Mouse (Mus musculus): Measurements from ENCODE around the gene Me3.
A peak's percentile ranks its signal among the peaks of the same experiment; 100 is the strongest.

Gene Me3

DNA sequence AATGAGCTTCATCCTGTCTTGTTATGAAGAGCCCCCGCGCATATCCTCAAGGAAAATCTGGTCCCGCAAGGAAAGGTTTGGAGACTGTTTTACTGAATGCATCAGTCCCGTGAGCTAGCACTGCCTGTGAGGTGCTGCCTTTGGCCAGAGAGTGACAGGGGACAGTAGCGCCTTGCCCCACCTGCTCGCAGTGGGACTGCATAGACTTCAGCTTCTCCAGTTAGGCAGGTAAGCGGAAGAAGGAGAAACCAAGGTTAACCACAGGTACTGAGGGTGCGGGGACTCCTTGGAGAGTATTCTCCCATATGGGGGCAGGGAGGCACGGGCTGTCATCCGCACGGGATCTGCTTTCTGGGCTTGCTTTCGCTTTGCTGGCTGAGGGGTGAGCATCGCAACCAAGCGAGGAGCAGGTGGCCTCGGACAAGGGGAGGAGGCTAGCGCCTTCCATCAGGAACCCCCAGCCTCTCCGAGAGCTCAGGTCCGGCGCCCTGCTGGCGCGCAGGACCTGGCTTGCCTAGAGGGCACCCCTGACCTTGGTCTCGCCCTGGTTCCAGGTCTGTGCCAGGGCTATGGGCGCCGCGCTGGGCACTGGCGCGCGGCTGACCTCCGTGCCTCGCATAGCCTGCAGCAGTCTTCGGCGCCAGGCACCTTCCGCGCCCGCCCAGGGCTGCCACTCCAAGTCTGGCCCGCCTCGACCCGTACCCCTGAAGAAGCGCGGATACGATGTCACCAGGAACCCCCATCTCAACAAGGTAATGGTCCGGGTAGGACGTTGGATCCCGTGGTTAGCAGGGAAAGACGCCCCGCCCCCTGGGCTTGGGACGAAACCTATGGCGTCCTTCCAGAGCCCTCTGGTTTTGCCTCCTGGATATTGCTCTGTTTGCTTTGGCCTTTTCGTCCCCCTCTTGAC lies at the start of gene Me3:
Gene Me3, plus strand, starts transcription at position 51 of the 910 bp plus-strand sequence.
- peak; percentile 63 for DNase-seq (ENCODE audit: low spot score)

DNA sequence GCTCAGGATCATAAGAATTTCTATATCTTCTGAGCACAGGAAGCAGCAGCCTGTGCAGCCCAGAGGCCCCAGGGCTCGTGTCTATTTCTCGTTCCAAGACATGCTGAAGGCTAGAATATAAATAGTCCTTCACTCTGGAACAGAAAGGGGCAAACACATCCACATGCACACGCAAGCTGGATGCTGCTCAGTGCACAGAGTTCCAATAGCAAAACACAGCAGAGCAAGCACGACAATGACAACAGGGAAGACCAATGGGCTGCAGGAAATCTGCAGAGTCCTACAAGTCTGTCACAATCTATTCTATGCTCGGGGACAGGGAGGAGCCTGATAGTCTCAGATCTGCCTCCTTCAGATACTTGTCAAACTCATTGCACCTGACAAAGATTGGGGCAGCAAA lies 42.2 kb upstream of the Me3 start:
- DNase-seq (ENCODE audit: low spot score) = no peak

DNA sequence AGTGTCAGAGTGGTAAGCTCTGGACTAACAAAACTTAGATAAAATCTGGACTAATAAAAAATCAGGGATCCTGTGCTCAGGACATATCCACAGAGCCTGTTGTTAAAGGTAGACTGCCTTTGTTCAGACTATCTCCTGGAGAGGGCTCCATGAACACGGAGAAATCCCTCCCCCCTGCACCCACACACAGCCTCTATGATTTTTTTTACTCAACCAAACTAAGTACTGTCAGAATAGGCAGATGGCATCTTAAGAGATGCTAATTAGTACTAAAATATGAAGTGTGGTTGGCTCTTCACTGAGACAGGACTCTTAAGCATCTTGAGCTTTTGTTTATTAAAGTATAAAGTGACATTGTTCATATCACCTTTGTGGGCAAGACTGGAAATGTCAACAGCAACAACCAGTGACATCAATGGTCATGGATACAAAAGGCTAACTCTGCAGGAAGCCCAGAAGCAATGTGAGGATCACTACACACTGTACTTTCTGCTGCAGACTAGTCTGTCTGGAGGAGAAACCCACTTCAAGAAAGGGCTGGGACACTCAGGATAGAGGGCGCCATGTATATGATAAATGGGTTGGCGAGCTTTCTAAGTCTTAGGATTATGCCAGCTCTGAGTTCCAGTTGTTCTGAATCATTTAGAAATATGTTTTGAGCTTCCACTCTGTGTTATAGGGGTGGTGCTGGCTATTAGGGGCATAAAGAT lies 41.5 kb upstream of the Me3 start:
- DNase-seq (ENCODE audit: low spot score) = peak; percentile 4

DNA sequence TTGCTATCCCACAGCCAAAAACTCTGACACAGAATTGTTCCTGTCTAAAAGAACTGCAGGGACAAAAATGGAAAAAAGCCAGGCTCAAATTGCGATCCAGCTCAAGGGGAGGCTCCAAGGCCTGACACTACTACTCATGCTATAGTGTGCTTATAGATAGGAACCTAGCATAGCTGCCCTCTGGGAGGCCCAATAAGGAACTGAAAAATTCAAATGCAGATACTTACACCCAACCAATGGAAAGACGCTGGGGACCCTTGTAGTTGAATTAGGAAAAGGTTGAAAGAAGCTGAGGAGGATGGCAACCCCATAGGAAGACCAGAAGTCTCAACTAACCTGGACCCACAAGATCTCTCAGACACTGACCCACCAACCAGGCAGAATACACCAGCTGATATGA lies 36.4 kb upstream of the Me3 start:
- no peak for DNase-seq (ENCODE audit: low spot score)

DNA sequence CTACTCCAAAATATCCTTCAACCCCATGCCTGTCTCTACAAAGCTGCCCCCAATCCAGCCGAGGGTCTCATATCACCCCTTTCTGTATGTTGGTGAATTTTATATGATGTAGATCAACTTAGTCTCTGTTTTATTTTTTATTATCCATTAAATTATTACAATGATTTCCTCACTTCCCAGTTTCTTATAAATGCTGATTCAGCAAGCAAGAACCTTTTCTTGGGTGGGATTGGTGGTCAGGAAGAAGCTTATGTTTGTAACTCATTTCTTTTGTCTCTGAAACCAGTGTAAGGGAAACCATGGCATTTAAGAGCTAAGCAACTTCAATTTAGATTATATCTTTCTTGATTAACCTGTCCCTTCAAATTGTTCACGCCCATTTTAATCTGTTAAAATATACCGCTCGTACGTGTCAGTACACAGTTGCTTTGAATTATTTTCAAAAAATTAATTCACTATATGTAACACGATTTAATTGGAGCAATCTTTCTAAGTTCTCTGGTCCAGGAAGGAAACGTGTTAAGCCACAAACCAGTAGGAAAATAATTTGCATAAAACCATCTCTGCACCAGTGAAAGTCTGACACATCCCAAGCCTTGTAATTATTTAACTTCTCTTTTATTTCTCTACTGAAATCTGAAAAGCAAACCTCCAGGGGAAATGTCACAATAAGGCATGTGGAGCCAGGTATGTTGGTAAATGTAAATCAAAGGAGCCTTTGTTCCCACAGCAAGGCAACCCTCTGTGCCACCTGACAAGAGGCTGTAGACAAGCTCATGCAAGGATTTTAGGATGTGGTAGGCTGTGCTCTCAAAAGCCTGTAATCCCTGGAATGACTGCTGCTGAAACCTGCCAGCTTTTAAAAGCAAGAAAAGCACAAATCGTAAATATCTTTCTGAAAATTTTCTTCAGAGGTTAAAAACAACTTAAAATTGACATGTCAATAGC lies 26.3 kb upstream of the Me3 start:
- no peak for DNase-seq (ENCODE audit: low spot score)

DNA sequence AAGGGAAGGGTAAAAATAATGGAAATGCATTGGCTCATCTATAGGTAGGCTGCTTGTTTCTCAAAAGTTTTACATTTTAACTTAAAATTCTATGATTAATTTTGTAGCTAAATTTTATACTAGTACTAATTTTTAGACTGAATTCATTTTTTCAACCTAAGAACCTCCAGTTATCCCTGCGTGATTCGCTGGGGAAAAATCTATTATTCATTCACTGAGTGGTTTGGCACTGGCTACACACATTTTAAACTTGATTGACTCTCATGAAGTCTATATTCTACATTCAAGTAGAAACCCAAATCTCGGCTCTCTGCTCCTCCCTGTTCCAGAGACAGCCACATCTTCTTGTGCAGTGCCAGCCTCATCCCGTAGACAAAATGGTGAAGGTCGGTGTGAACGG lies 24.9 kb upstream of the Me3 start:
- DNase-seq (ENCODE audit: low spot score) = no peak

DNA sequence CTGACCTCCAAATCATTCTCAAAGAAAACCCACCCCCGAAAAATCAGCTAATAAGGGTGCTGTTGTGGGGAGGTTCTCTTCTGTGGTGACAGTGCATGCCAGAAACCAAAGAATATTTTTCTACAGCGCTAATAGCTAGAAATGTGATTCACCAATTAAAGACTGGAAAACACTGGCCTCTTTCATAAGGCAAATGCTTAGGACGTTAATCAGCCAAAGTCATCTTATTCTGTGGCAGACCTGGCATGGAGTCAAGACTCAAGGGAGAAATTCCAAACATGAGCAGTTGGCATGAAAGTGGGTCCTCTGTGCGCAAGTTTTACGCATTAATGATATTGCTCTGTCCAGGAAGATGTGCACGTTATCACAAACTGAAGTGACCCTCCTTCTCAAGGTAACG lies 21.0 kb upstream of the Me3 start:
- no peak for DNase-seq (ENCODE audit: low spot score)

DNA sequence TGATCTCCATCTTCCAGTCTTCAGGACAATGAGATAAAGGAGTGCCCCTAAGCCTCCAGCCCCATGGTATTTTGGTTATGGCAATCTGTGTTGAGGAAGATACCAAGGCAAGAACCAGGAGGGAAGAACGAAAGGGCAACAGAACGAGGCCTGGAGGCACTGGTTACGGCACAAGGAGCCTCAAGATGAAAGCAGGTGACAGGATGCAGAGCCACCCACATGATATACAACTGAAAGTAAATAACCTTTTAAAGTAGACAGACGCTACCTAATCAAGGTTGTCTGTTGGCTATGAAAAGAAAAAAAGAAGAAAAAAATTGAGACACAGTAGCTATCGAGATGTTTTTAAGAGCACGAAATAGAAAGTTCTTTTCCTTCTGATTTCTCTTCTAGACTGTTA lies 16.0 kb upstream of the Me3 start:
- no peak for DNase-seq (ENCODE audit: low spot score)

DNA sequence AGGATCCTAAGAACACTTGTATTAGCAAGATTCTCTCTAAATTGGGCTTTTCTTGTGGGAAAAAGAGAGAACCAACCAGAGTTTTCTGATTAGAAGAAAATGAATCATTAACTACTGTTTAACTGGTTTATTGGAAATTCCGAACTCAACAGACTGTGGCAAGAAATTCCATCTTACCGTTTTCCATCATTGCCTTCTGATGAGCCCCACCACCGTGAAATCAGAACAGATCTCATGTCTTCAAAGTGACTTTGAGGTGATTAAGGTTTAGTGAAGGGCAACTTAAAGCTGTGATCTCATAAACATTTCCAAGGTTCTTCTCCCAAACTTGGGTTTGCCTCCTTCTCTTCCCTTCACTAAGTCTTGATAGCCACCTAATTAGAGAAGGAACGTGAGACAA lies 8.9 kb upstream of the Me3 start:
- DNase-seq (ENCODE audit: low spot score) = no peak

DNA sequence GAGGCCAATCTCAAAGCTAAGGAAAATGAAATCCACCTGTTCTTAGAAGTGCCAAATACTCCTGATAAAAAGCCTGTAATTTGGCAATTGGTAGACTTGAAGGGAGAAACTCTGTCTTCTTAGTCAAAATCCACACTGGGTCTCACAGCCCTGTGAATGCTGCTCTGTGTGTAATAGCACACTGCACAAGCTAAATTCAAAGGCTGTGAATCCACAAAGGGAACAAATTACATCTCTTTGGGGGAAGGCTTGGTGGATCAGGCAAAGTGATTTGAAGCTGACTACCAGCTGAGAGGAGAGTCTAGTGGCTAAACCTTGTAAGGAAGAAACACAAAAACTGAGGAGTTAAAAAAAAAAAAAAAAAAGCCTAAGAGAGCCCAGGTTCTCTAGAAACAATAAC lies 4.8 kb upstream of the Me3 start:
- no peak for DNase-seq (ENCODE audit: low spot score)

DNA sequence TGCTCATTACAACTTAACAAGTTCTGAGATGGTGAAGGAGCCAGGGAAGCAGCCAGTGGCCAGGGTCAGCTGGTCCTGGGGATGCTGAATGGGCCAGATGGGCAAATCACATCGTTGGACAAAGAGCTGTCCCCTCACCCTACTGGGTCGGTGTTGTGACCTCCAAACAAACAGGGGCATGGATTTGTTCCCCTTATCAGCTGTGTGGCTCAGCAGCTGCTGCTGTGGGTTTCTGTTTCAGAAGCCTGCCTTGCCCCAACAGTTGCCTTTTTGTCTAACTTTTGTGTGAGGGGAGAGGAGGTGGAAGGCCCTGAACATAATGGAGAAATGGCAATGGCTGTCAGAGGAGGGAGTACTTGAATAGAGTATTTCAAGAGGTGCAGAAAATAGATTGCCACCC lies 4.2 kb upstream of the Me3 start:
- no peak for DNase-seq (ENCODE audit: low spot score)

DNA sequence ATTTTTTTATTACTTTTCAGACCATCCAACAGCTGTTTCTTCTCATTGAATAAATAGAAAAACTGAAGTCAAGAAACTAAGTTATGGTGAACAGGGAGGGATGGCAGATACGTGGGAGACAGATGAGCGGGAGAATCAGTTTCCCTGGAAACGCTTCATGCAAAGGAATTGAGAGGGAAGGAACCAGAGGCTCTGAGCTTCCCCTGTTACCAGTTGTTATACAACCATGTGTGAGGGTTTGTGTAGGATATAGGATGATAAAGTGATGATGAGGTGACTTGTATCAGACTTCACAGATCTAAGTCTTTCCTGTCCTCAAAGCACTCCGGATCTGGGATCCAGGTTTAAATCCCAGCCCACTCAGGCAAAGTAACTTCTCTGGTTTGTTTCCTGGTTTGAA lies 3.2 kb upstream of the Me3 start:
- DNase-seq (ENCODE audit: low spot score) = no peak

DNA sequence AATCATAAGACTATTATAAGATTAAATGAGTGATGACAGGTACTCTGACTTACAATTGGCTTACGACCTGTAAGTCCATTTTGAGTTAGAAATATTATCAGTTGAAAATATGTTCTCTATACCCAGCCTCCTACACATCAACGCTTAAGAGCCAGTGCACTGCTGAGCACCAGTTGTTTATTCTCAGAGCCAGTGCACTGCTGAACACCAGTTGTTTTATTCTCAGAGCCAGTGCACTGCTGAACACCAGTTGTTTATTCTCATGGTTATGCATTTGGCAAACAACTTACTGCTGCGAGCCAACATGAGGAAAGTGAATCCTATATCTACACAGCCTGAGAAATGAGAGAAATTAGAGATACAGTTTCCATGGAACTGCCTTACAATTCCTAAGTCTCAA lies 2.3 kb upstream of the Me3 start:
- DNase-seq (ENCODE audit: low spot score) = no peak

DNA sequence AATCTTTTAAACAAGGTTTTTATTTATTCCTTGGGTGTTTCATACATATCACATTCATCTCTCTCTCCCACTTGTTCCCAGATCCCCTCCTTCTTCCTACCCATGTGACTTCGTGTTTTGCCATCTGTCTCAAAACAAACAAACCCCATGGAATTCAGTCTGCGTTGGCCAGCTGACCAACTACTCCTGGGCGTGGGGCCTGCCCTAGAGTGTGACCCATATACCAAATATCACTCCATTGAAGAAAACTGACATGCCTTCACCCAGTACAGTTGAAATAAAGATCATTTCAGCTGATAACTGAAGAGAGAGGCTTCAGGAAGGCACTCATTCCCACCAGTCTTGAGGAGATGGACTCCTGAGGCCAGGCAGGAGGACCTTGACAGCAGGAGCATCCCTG lies 1.4 kb upstream of the Me3 start:
- DNase-seq (ENCODE audit: low spot score) = no peak

DNA sequence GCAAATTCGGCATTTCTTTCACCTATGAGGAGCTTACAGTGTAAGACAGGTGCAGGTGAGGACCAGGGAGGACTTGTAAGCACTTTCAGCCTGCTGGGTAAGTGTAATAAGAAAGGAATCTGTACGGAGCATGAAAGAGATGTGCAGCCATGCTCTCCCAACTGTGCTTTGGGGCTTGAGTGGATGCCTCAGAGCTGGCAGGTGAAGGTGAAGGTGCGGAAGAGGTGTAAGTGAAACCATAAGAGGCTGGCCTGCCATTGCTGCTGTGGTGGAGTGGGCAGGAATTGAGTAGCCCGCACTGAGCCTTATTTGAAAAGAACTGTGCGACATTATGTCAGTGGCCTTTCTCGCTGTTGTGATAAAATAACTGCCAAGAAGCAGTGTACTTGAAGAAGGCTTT lies 8.3 kb downstream of the Me3 start:
- DNase-seq (ENCODE audit: low spot score) = no peak

DNA sequence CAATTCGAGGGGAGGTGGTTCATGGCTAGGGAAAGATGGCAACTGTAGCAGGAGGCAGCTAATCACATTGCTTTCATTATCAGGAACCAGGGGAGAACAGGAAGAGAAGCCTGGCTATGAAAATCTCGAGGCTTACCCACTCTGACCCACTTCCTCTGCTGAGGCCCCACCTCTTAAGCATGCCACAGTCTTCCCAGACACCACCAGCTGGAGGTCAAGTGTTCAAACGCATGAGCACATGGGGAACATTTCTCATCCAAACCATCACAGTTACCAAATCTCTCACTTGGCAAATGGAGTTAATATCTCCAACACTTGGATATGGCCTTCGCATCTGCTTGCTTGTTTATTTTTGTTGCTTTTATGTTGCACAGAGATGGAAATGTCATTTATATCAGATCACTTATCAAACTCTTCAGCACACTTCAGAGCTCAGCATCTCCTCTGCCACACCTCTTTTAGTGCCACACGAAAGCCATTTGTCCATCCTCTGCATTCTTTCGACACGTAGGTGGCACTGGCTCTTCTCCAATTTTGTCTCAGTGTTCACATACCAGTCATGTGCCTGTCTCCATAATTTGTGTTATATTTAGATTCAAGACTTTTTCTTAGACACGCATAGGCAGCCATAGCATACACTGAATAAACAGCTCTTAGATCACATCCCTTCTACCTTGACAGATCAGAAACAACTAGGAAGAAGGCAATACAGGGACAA lies 8.9 kb downstream of the Me3 start:
- DNase-seq (ENCODE audit: low spot score) = no peak

DNA sequence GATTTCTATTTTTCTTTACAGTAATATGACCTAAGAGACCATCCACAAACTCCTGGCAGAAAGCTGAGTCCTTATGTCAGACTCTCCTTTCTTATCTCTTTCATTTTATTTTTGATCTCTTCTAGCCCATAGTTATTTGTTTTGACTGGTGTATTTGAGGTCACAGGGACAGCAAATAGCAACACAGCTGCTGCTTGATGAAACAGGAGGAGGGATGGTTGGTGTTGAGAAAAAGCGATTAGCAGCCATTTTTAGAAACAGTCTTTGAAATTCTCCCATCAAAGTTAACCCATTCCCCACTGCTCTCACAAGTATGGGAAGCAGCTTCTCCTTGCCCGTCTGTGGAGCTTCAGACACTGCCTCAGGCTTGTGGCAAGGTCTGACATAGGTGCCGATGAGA lies 12.8 kb downstream of the Me3 start:
- DNase-seq (ENCODE audit: low spot score) = no peak

DNA sequence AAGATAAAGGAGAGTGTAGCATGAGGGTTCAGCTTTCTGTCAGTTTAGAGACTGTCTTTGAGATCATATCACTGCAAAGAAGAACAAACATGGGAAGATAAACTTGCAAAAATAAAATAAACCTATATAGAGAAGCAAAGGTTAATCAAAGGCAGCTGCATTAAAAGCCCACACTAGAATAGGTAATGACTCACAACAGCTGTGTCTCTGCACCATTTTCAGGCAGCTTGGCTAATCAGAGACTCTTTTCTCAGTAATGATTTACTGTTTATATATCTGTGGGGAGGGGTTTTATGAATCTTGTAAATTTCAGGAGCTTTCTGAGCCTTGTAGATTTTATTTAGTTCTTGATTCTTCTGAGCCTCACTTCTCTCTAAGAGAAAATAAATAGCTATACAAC lies 15.7 kb downstream of the Me3 start:
- DNase-seq (ENCODE audit: low spot score) = no peak

DNA sequence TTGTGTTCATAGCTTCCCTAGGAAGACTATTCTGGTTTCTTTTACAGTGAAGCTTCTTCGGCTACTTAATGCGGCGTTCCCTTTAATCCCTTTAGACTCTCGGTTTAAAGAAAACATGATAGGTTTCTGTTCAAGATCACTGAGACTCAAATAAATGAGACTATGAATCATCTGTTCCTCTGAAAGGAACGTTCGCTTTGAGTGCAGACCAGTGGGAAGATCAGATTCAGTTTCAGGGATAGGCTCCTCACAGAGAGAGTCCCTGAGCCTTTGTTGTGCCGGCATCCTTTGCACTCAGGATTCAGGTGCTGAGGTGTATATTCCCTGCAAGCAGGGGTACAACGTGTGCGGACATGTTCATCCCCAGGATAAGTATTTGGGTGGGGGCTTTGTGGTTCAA lies 25.0 kb downstream of the Me3 start:
- no peak for DNase-seq (ENCODE audit: low spot score)

DNA sequence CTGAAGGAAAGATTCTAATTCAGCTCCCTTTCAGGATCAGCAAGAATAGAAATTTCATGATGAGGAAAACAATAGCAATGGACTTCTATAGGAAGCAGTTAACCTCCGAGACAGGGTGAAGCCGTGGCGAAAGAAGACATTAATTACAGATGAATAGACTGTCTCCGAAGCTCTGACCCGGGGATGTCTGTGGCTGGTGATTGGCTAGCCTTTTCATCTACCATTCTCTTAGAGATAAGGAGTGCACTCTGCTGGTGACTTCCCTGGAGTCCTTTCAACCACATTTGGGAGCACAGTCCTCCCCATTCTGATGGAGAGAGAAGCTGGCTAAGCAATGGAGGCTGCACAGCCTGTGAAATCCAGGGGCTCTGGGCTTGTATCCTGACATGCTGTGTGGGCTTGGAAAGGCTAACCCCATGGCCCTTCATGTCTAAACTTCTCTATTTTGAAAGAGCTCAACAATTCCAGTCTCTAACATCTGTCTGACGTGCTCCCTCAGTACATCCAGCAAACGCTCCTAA lies 25.6 kb downstream of the Me3 start:
- DNase-seq (ENCODE audit: low spot score) = no peak

DNA sequence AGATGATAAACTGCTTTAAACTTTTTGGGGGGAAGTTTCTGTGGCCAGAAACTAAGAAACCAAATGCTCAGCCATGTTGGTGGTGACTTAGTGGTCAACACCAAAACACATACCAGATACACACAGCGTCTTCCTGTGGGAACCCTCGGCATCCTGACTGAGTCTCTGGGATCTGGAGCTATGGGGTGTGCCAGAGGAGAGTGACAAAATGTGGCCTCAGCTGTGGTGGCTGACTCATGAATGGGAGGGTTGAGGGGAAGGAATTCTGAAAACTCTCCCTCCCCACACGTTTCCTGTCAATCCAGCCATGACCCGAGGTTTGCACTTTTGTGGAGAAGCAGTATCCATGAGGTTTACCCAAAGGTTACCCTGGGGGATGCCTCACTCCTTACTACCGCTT lies 32.0 kb downstream of the Me3 start:
- no peak for DNase-seq (ENCODE audit: low spot score)

DNA sequence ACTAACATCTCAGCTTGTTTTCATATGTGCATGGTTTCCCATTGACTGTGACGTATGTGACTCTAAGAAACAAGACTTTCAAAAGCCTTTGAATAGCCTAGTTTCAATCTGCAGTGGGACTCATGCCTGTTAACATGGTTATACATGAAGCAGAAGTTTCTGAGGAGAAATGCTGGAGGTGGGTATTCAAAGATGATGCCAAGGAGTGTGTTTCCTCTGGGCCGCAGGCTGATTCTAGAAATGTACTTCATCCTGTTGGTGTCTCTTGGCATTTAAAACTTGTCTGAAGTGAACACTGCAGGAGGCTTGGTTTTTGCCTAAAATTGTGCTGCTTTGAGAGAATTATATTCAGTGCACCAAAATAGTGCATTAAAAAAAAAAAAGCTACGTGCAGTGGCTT lies 34.2 kb downstream of the Me3 start:
- DNase-seq (ENCODE audit: low spot score) = no peak
